Mouse (Mus musculus) thymus, postnatal 36 days (tissue): Measurements from ENCODE around the gene Gpc3.

Source experiments
- DNase-seq, 2 experiments: peaks; one replicate each; pipeline ENCODE4 v3.0.0; 2022; ENCODE audit warnings: mixed read lengths in 2 of 2

Gene Gpc3

DNA sequence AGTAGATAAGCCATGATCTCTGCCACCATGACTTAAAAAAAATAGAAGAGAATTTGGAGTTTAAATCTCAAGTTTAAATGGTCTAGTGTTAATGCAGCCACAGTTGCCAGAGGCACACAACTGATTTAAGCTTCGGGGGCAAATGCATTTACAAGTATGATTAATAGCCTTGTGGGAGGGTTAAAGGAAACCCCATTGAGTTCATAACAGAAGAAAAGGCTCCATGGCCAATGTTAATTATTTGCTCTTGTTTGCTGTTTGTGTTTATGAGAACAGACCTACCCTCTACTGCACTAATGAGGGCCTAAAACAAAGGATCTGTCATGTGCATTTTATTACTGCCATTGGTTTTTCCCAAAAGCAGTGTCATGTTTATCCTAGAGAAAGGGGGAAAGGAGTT is 62.5 kb downstream of the Gpc3 start:
- no peak for DNase-seq

DNA sequence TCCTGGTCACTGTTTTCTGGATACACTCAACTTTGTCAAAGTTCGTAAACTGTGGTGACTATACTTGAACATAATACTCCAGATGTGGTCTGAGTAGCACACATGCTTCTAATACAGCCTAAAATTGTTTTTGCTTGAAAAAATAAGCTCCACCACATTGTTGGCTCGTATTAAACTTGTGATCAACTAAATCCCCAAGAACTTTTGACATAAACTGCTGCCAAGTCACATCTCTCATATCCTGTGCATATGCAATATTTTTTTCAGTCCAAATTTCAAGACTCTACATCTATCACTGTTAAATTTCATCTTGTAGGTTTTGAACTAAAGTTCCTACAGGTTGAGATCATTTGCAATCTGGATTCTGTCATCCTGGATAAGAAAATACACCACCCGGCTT is 69.1 kb downstream of the Gpc3 start:
- DNase-seq = no peak

DNA sequence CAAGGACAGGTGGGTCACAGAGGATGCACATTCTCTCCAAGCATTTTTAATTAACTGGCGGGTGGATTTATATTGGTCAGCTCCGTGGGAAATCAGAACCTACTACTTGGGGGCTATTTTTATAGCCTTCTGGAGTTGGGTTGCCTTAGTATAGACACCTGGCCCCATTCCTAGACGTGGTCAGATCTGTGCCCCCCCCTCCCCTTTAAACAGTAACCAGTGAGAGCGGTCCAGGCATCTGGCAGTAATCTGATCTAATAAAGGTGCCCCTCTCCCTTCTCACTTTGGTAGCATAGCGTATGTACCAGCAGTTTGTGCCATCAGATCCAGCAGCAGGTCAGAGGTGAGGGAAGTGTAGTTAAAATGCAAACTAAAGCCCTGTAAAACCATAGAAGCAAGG is 76.5 kb downstream of the Gpc3 start:
- no peak for DNase-seq

DNA sequence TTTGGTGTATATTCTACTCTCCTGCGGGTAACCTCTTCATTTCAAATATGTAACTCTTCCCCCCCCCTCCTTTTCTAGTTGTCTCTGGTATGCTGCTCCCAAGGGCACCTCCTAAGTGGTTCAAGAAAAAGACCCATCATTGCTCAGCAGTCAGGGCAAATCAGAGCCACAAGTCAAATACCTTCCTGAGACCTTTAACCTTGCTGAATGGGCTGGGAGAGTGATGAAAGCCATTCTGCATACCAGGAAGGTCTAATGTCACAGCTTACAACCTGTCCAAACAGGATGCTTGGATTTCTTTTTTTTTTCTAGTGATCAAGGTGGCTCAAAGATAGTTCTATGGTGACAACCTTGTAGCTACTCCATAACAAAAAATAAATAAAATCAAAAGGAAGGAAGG is 80.0 kb downstream of the Gpc3 start:
- no peak for DNase-seq

DNA sequence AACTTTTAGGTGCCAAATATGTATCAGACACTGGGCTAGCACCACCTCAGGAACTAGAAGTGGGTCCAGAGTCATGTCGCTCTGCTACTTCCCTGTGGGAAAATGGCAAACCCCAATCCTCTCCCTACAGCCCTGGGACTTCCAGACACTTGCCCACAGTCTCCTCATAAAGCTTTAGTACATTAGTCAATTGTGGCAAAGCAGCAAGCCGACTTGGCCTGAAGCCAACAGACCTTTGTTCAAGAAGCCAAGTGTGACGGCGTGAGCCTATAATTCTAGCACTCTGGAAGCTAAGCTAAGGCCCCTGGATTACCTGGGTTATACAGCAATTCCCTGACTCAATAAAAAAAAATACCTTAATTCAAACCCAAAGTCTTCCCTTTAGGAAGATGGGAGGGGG is 80.7 kb downstream of the Gpc3 start:
- no peak for DNase-seq

DNA sequence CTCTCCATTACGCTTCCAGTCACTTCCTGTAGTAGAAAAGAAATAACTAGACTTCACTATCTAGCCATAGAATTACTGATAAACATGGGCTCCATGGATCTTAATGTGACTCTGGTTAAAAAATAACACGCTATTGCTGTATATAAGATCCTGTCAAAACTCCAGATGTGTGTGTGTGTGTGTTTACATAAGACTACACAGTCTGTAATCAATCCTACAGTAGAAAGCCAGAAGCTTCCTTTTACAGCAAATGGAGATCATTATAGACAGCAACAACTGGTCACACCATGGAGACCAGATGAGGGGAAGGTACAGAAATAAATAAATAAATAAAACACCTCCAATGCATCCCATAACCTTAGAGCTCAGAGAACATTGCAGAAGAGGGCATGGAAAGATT is 81.6 kb downstream of the Gpc3 start:
- no peak for DNase-seq

DNA sequence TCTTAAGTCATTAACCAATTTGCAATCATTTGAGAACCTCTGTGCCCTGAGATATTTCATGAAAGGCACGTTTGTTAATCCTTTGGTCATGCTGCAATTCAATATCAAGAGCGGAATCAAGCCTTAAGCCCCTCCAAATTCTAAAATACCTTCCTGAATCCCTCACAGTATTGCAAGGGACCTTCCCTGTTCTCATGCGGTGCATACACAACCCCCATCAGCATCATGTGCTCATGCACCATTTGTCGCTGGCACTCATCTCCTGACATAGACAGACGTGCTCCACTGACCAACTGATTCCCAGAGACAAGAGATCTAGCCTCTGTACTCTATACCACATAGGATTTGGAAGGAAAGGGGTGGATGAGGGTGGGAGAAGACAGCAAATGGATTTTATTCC is 87.7 kb downstream of the Gpc3 start:
- no peak for DNase-seq

DNA sequence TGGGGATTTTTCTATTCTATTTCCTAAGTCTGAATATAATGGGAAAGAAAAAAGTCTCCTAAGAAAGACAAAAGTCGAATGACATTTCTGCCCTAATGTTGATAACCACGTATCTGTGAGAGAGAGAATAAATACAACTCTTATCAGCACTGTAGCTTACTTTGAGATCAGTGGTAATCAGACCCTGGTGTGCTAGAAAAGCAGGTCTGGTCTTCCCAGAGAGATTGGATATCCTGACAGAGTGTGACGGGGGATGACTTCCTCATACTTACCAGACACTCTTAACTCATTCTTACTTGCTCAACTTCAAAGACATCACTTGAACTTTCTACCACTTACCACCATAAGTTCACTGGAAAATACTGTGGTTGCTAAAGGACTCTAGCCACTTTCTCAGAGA is 88.6 kb downstream of the Gpc3 start:
- DNase-seq = no peak

DNA sequence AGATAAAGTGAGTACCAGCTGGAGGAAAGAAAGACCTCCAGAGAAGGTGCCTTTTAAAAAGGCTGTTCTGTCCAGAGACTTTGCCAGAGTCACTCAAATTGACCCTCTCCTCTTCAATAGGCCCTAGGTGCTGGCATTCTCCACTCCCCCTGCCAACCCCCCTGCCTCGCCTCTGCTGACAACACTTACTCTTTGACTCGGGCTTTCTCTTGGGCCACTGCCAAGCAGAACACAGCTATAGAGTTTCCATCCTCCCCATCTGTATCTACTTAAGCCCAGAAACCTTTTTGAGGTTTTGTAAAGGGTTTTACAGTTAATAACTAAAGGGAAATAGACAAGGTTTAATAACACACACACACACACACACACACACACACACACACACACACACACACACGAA is 99.2 kb downstream of the Gpc3 start:
- no peak for DNase-seq

DNA sequence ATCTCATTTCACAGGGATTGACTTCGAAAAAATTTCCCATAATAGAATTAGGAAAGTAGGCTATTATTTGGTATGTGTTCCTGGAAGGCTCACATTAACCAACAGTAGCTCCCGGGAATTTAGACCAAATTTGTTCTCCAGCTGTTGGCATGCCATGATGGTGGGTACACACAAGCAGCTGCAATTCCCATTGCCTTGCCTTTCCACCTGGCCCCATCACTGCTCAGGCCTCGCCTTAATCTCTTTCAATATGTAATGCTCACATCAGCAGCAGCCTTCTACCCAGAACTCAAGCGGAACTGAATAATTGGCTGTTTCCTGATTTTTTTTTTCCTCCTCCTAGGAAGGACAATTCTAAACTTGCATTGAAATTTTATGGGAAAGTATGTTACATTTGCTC is 102.6 kb downstream of the Gpc3 start:
- DNase-seq = no peak

DNA sequence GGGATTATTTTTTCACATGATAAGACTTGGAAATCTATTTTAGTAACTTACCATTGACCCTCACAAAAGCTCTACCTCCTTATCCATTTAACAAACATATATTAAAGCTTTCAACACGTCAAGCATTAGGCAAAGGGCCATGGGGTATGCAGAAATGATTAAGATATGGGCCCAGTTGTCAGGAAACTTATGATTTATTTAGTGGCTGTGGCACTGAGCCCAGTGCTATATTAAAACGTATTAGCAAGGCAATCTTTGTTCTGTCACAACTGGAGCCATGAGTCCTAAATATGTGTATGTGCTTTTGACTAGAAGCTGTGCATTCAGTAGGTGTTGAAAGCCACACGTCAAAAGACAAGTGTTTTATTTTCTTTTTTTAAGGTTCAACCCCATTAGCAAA is 109.9 kb downstream of the Gpc3 start:
- no peak for DNase-seq

DNA sequence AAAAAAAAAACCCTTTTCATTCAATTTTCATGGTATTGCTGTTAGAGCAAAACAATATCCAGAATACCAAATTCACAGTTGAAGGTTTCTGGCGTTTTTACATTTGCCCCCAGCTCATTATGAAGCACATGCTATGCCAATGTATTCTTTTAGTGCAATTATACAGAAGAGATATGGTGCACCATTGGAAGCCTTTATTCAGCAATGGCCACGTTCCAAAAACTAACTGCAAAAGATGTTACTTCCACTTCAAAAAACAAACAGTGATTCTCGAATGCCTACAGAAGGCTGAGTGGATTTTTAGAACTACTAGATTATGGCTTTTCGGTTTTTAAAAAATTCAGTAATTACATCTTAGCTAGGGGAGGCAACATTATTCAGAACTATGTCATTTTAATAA is 124.3 kb downstream of the Gpc3 start:
- no peak for DNase-seq

DNA sequence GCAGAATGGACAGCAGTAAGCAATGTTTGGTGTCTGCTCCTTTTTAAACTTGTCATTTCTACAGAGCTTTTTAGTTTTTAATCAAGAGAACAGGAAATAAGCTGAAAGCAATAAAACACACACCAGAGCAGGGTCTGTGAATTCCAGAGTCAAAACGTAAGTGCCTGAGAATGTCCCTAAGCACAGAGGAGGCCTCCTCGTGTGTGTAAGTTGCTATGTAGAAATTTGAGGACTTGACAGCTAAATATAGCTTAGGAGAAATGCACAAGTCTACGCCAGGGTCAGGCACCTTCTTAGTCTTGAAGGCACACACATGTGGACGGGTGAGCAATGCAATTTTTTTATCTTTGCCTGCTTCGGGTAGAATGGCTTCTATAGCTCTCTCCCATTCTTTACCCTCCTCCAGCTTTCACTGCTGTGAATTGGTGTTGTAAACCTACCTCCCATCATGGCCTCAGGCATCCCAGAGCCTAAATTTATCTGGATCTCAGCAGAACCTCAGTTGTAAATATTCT is 158.6 kb downstream of the Gpc3 start:
- no peak for DNase-seq

DNA sequence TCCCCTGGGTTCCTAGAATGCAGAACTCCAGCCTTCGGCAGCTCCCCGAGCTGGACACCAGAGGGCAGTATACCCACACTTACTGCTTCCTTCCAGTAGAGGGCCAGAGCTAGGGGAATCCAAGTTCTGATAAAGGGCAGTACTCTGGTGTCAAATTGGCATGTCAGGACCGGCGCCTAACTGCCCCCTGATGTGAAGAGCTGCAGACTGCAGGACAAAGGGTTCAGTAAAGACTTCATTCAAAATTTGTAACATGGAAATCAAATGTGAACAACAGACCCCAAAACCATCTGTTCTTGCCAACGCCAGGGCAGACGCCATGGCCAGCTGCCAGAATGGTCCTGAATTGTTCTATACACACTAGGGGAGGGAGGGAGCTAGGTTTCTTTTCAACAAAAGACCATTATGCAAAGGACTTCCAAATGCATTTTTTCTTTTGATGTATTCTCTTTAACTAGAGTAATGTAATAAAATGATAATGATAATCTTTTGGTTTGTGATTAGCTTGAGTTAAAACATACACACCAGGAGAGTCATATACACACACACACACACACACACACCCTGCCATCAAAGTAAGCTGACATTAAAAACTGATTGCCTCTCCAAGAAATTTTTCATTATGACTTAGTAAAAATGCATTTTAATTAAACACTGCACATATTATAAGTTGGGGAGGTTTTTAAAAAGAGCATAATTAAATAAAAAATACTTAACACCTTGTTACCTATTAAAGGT is 160.1 kb downstream of the Gpc3 start:
- peak; percentile 24 to 27 for DNase-seq

DNA sequence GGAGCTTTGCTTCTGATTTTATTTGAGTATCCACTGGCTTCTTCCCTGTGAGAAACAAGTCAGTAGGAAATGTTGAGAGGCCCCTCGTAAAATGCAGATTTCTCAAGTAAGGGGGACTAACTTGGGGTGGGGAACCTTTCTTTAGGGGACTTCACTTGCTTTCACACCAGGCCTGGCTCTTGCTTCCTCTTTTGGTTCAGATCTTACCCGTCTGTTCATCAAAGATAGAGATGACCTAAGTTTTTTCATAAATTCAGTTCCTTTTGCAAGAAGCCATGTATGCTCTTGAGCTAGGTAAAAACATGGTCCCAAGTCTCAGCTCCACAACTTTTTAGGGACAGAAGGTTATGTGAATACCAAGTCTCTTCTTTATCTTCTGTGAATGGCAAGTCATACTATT is 164.6 kb downstream of the Gpc3 start:
- no peak for DNase-seq

DNA sequence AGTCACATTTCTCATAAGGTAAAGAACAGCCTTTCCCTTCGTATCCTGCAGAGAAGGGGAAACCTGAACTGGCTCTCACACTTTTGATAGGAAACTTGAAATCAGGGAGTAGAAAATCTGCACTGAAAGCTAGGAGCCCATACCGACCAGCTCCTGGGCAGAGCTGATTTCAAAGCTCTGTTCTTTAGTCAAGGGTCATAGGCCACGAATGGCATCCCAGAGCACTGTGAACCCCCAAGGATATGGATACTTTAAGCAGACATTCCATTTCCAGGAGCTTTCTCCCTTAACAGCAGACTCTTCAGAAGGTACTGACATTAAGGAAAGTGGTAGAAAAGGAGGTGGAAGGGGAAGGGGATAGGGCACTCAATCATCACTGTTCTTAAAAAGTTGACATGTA is 165.3 kb downstream of the Gpc3 start:
- no peak for DNase-seq

DNA sequence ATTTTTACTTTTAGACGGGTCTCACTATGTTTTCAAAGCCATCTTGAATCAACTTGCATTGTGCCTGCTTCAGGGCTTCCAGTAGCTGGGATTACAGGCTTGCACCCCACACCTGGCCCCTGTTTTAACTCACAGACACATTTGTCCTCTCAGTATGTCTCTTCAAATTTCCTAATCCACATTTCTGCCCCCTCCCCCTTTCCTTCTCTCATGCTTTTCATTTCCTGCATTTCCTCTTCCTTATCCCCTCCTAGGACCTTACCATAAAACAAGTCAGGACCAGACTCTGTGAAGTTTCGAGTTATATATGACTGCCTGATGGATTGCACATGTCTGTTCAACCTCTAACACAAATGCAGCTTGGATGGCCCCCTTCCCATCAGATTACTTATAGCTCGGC is 167.2 kb downstream of the Gpc3 start:
- DNase-seq = no peak

DNA sequence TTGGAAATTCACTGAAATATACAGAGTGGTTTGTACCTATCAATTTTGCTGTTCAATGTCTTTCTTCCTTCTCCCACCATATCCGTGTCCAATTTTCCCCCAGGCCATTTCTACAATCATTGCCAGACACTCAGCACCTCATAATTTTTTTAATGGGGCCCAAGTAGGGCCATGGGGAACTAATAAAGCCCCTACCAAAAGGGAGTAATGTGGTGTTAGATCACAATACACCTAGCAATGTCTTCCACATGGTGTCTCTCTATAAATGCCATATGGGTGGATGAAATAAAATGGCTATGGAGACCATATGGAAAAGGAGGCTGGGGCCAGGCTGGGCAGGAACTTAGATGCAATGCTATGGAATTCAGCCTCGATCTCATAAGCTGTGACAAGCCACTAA is 168.8 kb downstream of the Gpc3 start:
- no peak for DNase-seq

DNA sequence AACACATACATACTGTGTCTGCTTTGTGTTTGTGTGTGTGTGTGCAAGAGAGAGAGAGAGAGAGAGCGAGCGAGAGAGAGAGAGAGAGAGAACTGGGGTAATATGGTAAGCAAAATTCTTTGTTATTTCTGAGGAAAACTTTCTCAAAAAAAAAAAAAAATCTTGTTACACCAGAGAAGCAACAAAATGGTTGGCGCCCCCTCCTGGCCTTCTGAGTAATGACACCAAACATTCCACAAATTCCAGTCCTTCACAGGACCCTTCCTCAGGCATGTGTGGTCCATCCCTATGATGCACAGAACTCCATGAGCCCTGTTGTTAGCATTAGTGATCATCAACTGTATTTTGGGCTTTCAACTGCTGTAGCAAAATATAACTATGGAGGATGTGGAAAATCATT is 172.0 kb downstream of the Gpc3 start:
- DNase-seq = peak in 1 of 2 experiments; percentile 3

DNA sequence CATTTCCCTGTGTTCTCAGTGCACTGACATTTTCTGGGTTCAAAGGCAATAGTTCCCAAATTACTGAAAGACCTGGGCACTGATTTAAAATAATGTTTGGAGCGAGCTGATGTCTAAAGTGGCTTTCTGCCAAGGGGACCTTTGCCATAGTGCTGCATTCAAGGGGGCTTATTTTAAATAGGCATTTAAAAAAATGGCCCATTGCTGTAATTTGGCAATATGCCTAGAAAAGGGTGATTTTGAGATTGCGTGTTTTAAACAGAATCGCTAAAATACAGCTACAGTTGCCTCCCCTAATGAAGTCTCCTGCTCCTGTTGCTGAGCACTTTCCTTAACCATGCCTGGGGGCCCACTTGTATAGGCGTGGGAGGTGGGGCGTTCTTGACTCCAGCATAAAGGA is 174.3 kb downstream of the Gpc3 start:
- no peak for DNase-seq

DNA sequence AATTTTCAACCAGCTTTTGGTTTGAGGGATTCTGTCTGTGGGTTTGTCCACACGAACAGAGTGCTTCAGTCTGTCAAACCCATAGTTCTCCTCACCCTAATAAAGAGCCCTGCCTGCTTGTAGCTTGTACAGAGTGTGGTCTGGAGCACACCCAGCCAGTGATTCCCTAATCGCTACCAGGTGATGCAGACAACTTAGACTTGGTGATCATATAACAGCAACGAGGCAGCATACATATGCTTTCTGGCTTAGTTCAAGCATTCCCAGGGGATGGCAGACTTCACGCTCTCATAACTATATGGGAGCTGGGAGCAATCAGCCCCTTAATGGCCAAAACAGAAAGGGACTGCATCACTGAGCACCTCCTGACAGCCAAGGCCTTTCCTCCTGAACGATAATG is 188.1 kb downstream of the Gpc3 start:
- DNase-seq = no peak

DNA sequence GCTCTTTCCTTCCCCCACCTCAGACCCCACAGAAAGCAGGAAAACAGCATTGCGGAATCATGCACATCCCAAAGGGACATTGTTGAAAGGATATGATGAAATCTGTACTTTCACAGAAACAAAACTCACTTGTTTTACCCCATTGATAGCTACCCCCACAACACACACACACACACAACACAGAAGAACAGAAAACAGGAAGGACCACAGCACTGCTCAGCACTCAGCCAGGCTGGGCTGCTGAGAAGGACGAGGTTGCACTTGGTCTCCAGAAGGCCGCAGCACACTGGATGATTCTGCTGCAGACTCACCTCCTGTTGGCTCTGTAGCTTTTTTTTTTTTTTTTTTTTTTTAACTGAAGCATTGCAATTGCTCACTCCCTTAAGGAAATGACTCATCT is 193.9 kb downstream of the Gpc3 start:
- DNase-seq = no peak

DNA sequence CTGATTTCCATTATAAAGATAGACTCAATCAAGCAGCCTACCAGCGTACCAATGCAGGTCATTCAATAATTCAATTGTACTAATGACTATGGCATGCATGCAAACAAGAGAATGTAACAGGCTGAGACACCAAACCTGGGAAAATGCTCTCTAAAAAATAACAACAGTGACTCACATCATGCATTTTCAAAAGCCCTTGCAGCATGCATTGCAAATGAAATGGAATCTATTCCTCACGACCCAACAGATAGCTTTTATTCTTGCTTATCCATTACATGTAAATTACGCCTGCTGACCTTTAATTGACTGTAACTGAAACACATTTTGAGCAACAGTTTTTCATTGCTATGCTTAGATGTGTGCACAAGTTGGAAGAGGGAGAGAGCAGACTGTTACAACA is 200.8 kb downstream of the Gpc3 start:
- DNase-seq = no peak

DNA sequence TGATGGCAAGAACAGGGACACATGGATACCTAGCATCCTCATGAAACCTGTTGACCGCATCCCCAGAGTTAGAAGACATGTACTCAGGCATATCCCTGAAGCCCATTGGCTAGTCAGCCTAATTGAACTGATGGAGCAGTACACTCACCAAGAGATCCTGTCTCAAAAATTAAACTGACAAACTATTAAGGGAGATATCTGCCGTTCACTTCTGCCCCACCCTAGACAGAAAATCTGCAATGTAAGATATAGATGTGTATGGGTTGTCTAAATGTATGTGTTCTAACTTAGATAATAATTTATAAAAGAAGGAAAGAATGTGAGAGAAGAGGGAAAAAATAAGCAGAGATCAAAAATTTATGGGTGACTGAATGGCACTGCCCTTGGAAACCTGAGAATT is 212.6 kb downstream of the Gpc3 start:
- DNase-seq = no peak

DNA sequence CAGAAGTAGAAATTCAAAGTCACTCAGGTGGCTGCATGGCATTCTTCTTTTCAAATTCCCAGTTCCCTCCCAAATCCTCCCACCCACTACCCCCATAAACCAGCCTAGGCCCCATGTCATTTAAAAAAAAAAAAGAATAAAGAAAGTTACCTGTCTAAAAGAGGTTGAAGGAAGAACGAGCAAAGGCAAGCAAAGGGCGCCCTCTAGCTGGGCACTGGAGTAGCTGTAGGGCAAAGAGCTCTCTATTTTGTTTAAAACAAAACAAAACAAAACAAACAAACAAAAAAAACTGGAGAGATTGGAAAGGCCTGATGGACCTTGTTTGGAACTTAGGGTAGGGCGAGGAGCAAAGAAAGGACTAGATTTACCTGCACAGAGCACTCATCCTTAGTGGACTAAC is 238.6 kb downstream of the Gpc3 start:
- DNase-seq = no peak
